Comparison of ENCODE assay signal across 17 mouse cellular contexts in the genomic region with DNA sequence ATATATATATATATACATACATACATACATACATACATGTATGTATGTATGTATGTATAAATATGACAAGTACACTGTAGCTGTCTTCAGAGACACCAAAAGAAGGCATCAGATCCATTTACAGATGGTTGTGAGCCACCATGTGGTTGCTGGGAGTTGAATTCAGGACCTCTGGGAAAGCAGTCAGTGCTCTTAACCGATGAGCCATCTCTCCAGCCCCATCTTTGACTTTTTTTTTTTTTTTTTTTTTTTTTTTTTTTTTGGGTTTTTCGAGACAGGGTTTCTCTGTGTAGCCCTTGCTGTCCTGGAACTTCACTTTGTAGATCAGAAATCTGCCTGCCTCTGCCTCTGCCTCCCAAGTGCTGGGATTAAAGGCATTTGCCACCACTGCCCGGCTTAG. TPM values are rescaled to one million over a fixed set of nuclear protein-coding genes. Genes with fewer than 3 reads are reported as not detected.
"Had no signal": no experiment of that assay in that cellular context is flagged by ENCODE, and none has a peak within 500 bp of the region (broad histone marks: within the 10 kb centered on the region; RNA-seq: fewer than 3 reads in every experiment).

No protein-coding gene starts in this region.

RNA-seq across cellular contexts. Expression of gene Qrich2, which starts 2.3 kb away (rescaled TPM):
- total RNA-seq: common myeloid progenitor, adult 5-6 weeks; forebrain, postnatal 0 days; gastrocnemius, adult 18-20 months; gastrocnemius, adult 8-10 months; gastrocnemius, postnatal 10 days; gastrocnemius, postnatal 14 days; gastrocnemius, postnatal 25 days; granulocyte monocyte progenitor cell, adult 5-6 weeks; heart, adult 2 months had no signal
- polyA plus RNA-seq: embryonic facial prominence, embryonic 11.5 days; erythroblast, embryonic 14.5 days; forebrain, embryonic 11.5 days; forebrain, embryonic 12.5 days; forebrain, embryonic 13.5 days; forebrain, embryonic 14.5 days; forebrain, embryonic 15.5 days; forebrain, postnatal 0 days; frontal cortex, adult 2 months had no signal

RNA-seq across cellular contexts. Expression of gene Rnf157, which starts 55.5 kb away (rescaled TPM):
- polyA plus RNA-seq: erythroblast, embryonic 14.5 days had no signal
